Mouse (Mus musculus) liver, embryonic 14.5 days (tissue): ENCODE measurements at regions not wholly inside any gene's neighbourhood (a gene's known extent, or its start where the extent isn't known, plus 50 kb on each side); places are given as distances from the start of the nearest gene placed in this dataset.

Experiments
- ATAC-seq: fragments of 200-750 bp; cut with Nextera tagmentation; 2 replicates; pipeline ENCODE4 v1.8.0; 2017; ENCODE audit warnings: moderate number of reproducible peaks, mild to moderate bottlenecking, moderate library complexity; ENCODE audit not compliant: insufficient read depth
- DNase-seq, 3 experiments: peaks; one replicate each; pipeline ENCODE4 v3.0.0-alpha.2; 2012 to 2013; ENCODE audit warnings: low read depth in 3 of 3, low spot score in 3 of 3
- H3K27ac ChIP-seq: fragments of 300-500 bp; sonication (generic); 2 replicates; pipeline ENCODE4 v1.5.1; 2014; ENCODE audit warnings: moderate library complexity, mild to moderate bottlenecking, control low read depth, inconsistent platforms
- H3K27me3 ChIP-seq: fragments of 300-500 bp; sonication (generic); 2 replicates; pipeline ENCODE4 v1.6.1; 2014; ENCODE audit warnings: mild to moderate bottlenecking, low read length, moderate library complexity; ENCODE audit not compliant: control insufficient read depth, insufficient read depth
- H3K36me3 ChIP-seq: fragments of 300-500 bp; sonication (generic); replicated peaks from 2 replicates; pipeline ENCODE4 v1.6.1; 2014; ENCODE audit warnings: low read depth; ENCODE audit not compliant: control insufficient read depth, insufficient read depth
- H3K4me1 ChIP-seq, 2 experiments: fragments of 200-500 bp in 1 of 2; fragments of 300-500 bp in 1 of 2; sonication (generic) in 1 of 2; replicated peaks; 2 replicates each; pipeline ENCODE4 v1.6.1; 2012 to 2014; ENCODE audit warnings: antibody characterized with exemption in 1 of 2, inconsistent platforms in 1 of 2, low read length in 1 of 2; ENCODE audit not compliant: control insufficient read depth in 2 of 2, insufficient read depth in 2 of 2
- H3K4me2 ChIP-seq: fragments of 300-500 bp; sonication (generic); 2 replicates; pipeline ENCODE4 v1.6.1; 2014; ENCODE audit warnings: low read depth, mild to moderate bottlenecking, control low read depth, moderate library complexity
- H3K4me3 ChIP-seq, 2 experiments: fragments of 200-500 bp in 1 of 2; fragments of 300-500 bp in 1 of 2; sonication (generic) in 1 of 2; 2 replicates each; pipeline ENCODE4 v1.5.1; 2012 to 2014; ENCODE audit warnings: low read depth in 2 of 2, low read length in 2 of 2, mild to moderate bottlenecking in 2 of 2, control low read depth in 1 of 2, inconsistent platforms in 1 of 2, moderate library complexity in 1 of 2; ENCODE audit not compliant: insufficient read depth in 1 of 2
- H3K9ac ChIP-seq: fragments of 300-500 bp; sonication (generic); replicated peaks from 2 replicates; pipeline ENCODE4 v1.6.1; 2014; ENCODE audit warnings: mild to moderate bottlenecking, control low read depth, moderate library complexity
- H3K9me3 ChIP-seq: fragments of 300-500 bp; sonication (generic); 2 replicates; pipeline ENCODE4 v1.6.1; 2016; ENCODE audit warnings: low read length, mixed read lengths; ENCODE audit not compliant: control insufficient read depth
- CTCF ChIP-seq: IDR thresholded peaks from 2 replicates; pipeline ENCODE4 v1.5.1; 2016; ENCODE audit warnings: antibody characterized with exemption, low read depth, control low read depth
- WGBS: fragments of 180-500 bp; shearing (Covaris S2); extraction: QIAGEN DNeasy Blood & Tissue Kit; methylation state at CpG from one replicate; pipeline ENCODE4 v1.1.7; 2014; ENCODE audit not compliant: insufficient replicate concordance; 5-methylcytosine and 5-hydroxymethylcytosine counted together

- Histone ChIP-seq H3K27me3 (no peaks in the 10 kb centered on the region), H3K36me3 (no peaks in the 10 kb centered on the region), H3K4me3 (no peak overlapping the region), H3K27ac (no peak overlapping the region), H3K9ac (no peak overlapping the region), H3K9me3 (no peaks in the 10 kb centered on the region), H3K4me1 (no peaks in the 10 kb centered on the region), H3K4me2 (no peak overlapping the region)
- DNase-seq, result no peak
- no peak for ATAC-seq
- no peak for TF ChIP-seq CTCF
- whole genome bisulfite sequencing, result 71% methylated on average over 2 of the region's 2 CpGs
Measured at GRCm38 (mm10) chr1:144300670-144301069, 51.6 kb upstream of the Rgs1 start.
